Mouse (Mus musculus) forebrain, postnatal 0 days (tissue): Measurements from ENCODE around the gene Madd. TPM values are rescaled to one million over a fixed set of nuclear protein-coding genes. Genes with fewer than 3 reads are reported as not detected.
"Not testable (repeated sequence)": the region's sequence is repeated elsewhere in the genome, so short reads cannot be mapped to it uniquely, and the experiment has no call there.

Experiments used
- ATAC-seq: fragments of 200-750 bp; cut with Nextera tagmentation; 2 replicates; pipeline ENCODE4 v1.8.0; 2017; ENCODE audit warnings: mild to moderate bottlenecking, moderate library complexity
- DNase-seq: peaks from one replicate; pipeline ENCODE4 v3.0.0-alpha.2; 2015
- H3K27ac ChIP-seq: fragments of 300-500 bp; sonication (generic); 2 replicates; pipeline ENCODE4 v1.5.1; 2014; ENCODE audit warnings: low read depth, mild to moderate bottlenecking, antibody characterized with exemption, low read length, moderate library complexity, mixed read lengths
- H3K27me3 ChIP-seq: fragments of 300-500 bp; sonication (generic); 2 replicates; pipeline ENCODE4 v1.6.1; 2014; ENCODE audit warnings: mild to moderate bottlenecking, low read length, mixed read lengths; ENCODE audit not compliant: insufficient read depth
- H3K36me3 ChIP-seq: fragments of 300-500 bp; sonication (generic); 2 replicates; pipeline ENCODE4 v1.6.1; 2014; ENCODE audit warnings: mild to moderate bottlenecking, moderate library complexity; ENCODE audit not compliant: insufficient read depth
- H3K4me1 ChIP-seq: fragments of 300-500 bp; sonication (generic); 2 replicates; pipeline ENCODE4 v1.6.1; 2014; ENCODE audit warnings: antibody characterized with exemption; ENCODE audit not compliant: insufficient read depth
- H3K4me2 ChIP-seq: fragments of 300-500 bp; sonication (generic); 2 replicates; pipeline ENCODE4 v1.6.1; 2014; ENCODE audit warnings: low read depth, mild to moderate bottlenecking, moderate library complexity
- H3K4me3 ChIP-seq: fragments of 300-500 bp; sonication (generic); 2 replicates; pipeline ENCODE4 v1.5.1; 2014; ENCODE audit warnings: low read depth, low read length, mixed read lengths
- H3K9ac ChIP-seq: fragments of 300-500 bp; sonication (generic); 2 replicates; pipeline ENCODE4 v1.6.1; 2014; ENCODE audit warnings: mild to moderate bottlenecking
- H3K9me3 ChIP-seq: fragments of 300-500 bp; sonication (generic); 2 replicates; pipeline ENCODE4 v1.6.1; 2016; ENCODE audit warnings: low read length
- CTCF ChIP-seq: sonication (generic); IDR thresholded peaks from 2 replicates; pipeline ENCODE4 v1.5.1; 2016; ENCODE audit warnings: antibody characterized with exemption, control low read depth, low read depth
- WGBS: fragments of 180-500 bp; shearing (Covaris S2); extraction: QIAGEN DNeasy Blood & Tissue Kit; methylation state at CpG from one replicate; pipeline ENCODE4 v1.1.7; 2014; 5-methylcytosine and 5-hydroxymethylcytosine counted together
- polyA plus RNA-seq: library from polyadenylated mRNA; unstranded; fragments of >200 nt; fragmentation: Nextera tagmentation; extraction: Ambion mirVana; gene quantifications from 2 replicates; pipeline ENCODE4 v1.2.1, GENCODE M21; 2015
- total RNA-seq: library from RNA; depleted of rRNA; stranded (reverse); fragments of >200 nt; gene quantifications from 2 replicates; pipeline ENCODE4 v1.2.3, GENCODE M21; 2014

Gene Madd
- total and polyA plus RNA-seq, 2 experiments from 2014 or later, result 28.5 to 50.0 TPM

- 82% methylated on average over 10 of the region's 10 CpGs for WGBS
- Histone ChIP-seq H3K9ac (no peak overlapping the region), H3K4me3 (no peak overlapping the region), H3K4me1 (no peaks in the 10 kb centered on the region), H3K4me2 (no peak overlapping the region), H3K36me3 (no peaks in the 10 kb centered on the region), H3K9me3 (no peaks in the 10 kb centered on the region), H3K27me3 (peaks cover 4% of the 10 kb centered on the region; the same call in 1 of the 2 replicates), H3K27ac (no peak overlapping the region)
- ATAC-seq, result no peak
- TF ChIP-seq CTCF, result no peak
- DNase-seq, result no peak
These were observed 70.3 kb downstream of the Madd start for GRCm38 (mm10) chr2:91113334-91113733.

GRCm38 (mm10) chr2:91112491-91112890 lies 71.1 kb downstream of the Madd start:
- Histone ChIP-seq H3K27me3 (peaks cover 4% of the 10 kb centered on the region; the same call in 1 of the 2 replicates), H3K27ac (no peak overlapping the region), H3K4me2 (no peak overlapping the region), H3K9ac (no peak overlapping the region), H3K4me3 (no peak overlapping the region), H3K36me3 (no peaks in the 10 kb centered on the region), H3K9me3 (no peaks in the 10 kb centered on the region), H3K4me1 (no peaks in the 10 kb centered on the region)
- 62% methylated on average over 4 of the region's 4 CpGs for WGBS
- no peak for ATAC-seq
- DNase-seq, result no peak
- no peak for TF ChIP-seq CTCF

DNA sequence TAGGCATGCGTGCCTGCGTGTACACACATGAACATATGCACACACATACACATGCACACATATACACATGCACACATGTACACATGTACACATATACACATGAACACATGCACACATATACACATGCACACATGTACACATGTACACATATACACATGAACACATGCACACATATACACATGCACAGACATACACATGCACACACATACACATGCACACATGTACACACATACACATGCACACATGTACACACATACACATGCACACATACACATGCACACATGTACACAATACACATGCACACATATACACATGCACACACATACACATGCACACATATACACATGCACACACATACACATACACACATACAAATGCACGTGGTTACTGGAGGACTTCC lies 71.8 kb downstream of the Madd start:
- 94% methylated on average over 3 of the region's 3 CpGs for WGBS
- ATAC-seq, DNase-seq, H3K36me3 ChIP-seq, H3K4me3 ChIP-seq, H3K9me3 ChIP-seq, H3K27ac ChIP-seq, H3K4me2 ChIP-seq, H3K27me3 ChIP-seq, H3K4me1 ChIP-seq, H3K9ac ChIP-seq: not testable (repeated sequence)

- 77% methylated on average over 6 of the region's 6 CpGs for WGBS
- no peak overlapping the region for H3K4me2 ChIP-seq
- ATAC-seq (no peak), DNase-seq (no peak)
- peaks cover 2% of the 10 kb centered on the region; the same call in 1 of the 2 replicates for H3K27me3 ChIP-seq
- no peaks in the 10 kb centered on the region for H3K36me3 ChIP-seq
- no peak overlapping the region for H3K9ac ChIP-seq
- no peaks in the 10 kb centered on the region for H3K4me1 ChIP-seq
- no peak for TF ChIP-seq CTCF
- no peak overlapping the region for H3K27ac ChIP-seq
- no peak overlapping the region for H3K4me3 ChIP-seq
- no peaks in the 10 kb centered on the region for H3K9me3 ChIP-seq
These were observed 73.2 kb downstream of the Madd start for GRCm38 (mm10) chr2:91110429-91110828.

- H3K27me3 ChIP-seq, result no peaks in the 10 kb centered on the region
- H3K9me3 ChIP-seq, result no peaks in the 10 kb centered on the region
- no peaks in the 10 kb centered on the region for H3K36me3 ChIP-seq
- no peak overlapping the region for H3K4me2 ChIP-seq
- H3K9ac ChIP-seq, result no peak overlapping the region
- ATAC-seq (no peak), DNase-seq (no peak)
- H3K27ac ChIP-seq, result no peak overlapping the region
- H3K4me1 ChIP-seq, result no peaks in the 10 kb centered on the region
- no peak for TF ChIP-seq CTCF
- no peak overlapping the region for H3K4me3 ChIP-seq
- 94% methylated on average over 5 of the region's 5 CpGs for WGBS
These were observed 73.7 kb downstream of the Madd start for GRCm38 (mm10) chr2:91109807-91110385.

DNA sequence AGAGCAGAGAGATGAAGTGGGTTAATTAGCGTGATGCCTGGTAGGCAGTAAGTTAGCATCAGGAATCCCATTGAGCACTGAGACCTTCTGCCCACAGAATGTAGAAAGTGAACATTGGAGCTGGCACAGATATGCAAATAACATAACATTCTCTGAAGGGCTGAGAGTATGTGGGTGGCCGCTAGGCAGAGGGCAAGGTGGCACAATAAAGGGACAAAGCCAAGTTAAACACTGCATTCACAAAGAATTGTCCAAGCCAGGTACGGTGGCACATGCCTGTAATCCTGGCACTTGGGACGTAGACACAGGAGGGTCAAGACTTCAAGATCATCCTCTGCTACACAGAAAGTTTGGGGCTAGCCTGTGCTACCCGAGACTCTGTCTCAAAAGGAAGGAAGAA lies 74.4 kb downstream of the Madd start:
- WGBS, result 79% methylated on average over 5 of the region's 5 CpGs
- no peak for DNase-seq

GRCm38 (mm10) chr2:91108156-91108555 lies 75.5 kb downstream of the Madd start:
- no peak for TF ChIP-seq CTCF
- Histone ChIP-seq H3K4me3 (no peak overlapping the region), H3K4me1 (no peaks in the 10 kb centered on the region), H3K27ac (no peak overlapping the region), H3K36me3 (no peaks in the 10 kb centered on the region), H3K9me3 (no peaks in the 10 kb centered on the region), H3K4me2 (no peak overlapping the region), H3K27me3 (no peaks in the 10 kb centered on the region), H3K9ac (no peak overlapping the region)
- DNase-seq, result no peak
- no peak for ATAC-seq
- 87% methylated on average over 3 of the region's 3 CpGs for WGBS

More for the DNA sequence above, 74.4 kb downstream of the Madd start:
- H3K9me3 ChIP-seq, result no peaks in the 10 kb centered on the region
- no peak for ATAC-seq
- H3K4me3 ChIP-seq, result no peak overlapping the region
- H3K27me3 ChIP-seq, result no peaks in the 10 kb centered on the region
- H3K36me3 ChIP-seq, result no peaks in the 10 kb centered on the region
- no peaks in the 10 kb centered on the region for H3K4me1 ChIP-seq
- H3K4me2 ChIP-seq, result no peak overlapping the region
- H3K9ac ChIP-seq, result no peak overlapping the region
- H3K27ac ChIP-seq, result no peak overlapping the region
- TF ChIP-seq CTCF, result no peak
